8 mouse cellular contexts compared by ENCODE assay signal in genomic region chrX:38250352-38250950, GRCm38 (mm10). TPM values are rescaled to one million over a fixed set of nuclear protein-coding genes. Genes with fewer than 3 reads are reported as not detected.
A peak's percentile ranks its signal among the peaks of the same experiment; 100 is the strongest.
DNase-seq lines count a peak whose midpoint lies in the region; ATAC-seq and TF ChIP-seq lines count a peak whose summit lies in the region.

No protein-coding gene starts in this region.

- H3K4me1 ChIP-seq in ES-Bruce4 (ENCODE audit: control insufficient read depth, insufficient read depth, low read length) = no peaks in the 10 kb centered on the region
- peaks cover 17% of the 10 kb centered on the region; the same call in 1 of the 2 replicates for H3K4me1 ChIP-seq in embryonic facial prominence, embryonic 10.5 days
- peaks cover 15% of the 10 kb centered on the region for H3K4me1 ChIP-seq in hindbrain, embryonic 13.5 days (replicated peaks)
- H3K4me1 ChIP-seq in liver, embryonic 13.5 days (replicated peaks) = no peaks in the 10 kb centered on the region
- H3K4me1 ChIP-seq in neural tube, embryonic 13.5 days (replicated peaks) = peaks cover 21% of the 10 kb centered on the region

- H3K27ac ChIP-seq in ES-Bruce4 (ENCODE audit: insufficient read depth, low read length) = no peak overlapping the region
- no peak overlapping the region for H3K27ac ChIP-seq in embryonic facial prominence, embryonic 10.5 days (replicated peaks)
- H3K27ac ChIP-seq in hindbrain, embryonic 13.5 days = no peak overlapping the region
- H3K27ac ChIP-seq in liver, embryonic 13.5 days = no peak overlapping the region
- no peak overlapping the region for H3K27ac ChIP-seq in neural tube, embryonic 13.5 days (replicated peaks)

- TF ChIP-seq EP300 in ES-Bruce4 (IDR thresholded peaks at IDR 0.05; ENCODE audit: insufficient read depth, low read depth, low read length) = no peak

- no peaks in the 10 kb centered on the region for H3K36me3 ChIP-seq in ES-Bruce4 (ENCODE audit: control insufficient read depth, insufficient read depth, low read length, poor library complexity, severe bottlenecking)
- H3K36me3 ChIP-seq in embryonic facial prominence, embryonic 10.5 days (replicated peaks) = no peaks in the 10 kb centered on the region
- no peaks in the 10 kb centered on the region for H3K36me3 ChIP-seq in hindbrain, embryonic 13.5 days
- H3K36me3 ChIP-seq in liver, embryonic 13.5 days = no peaks in the 10 kb centered on the region
- no peaks in the 10 kb centered on the region for H3K36me3 ChIP-seq in neural tube, embryonic 13.5 days

- no peak for TF ChIP-seq POLR2A in ES-Bruce4 (IDR thresholded peaks at IDR 0.05; ENCODE audit: insufficient read depth, low read length)

- no peak overlapping the region for H3K9ac ChIP-seq in ES-Bruce4 (ENCODE audit: low read depth, poor library complexity, severe bottlenecking)
- H3K9ac ChIP-seq in hindbrain, embryonic 13.5 days = peak overlapping the region; percentile 24; the same call in 1 of the 2 replicates
- no peak overlapping the region for H3K9ac ChIP-seq in liver, embryonic 13.5 days
- H3K9ac ChIP-seq in neural tube, embryonic 13.5 days = peak overlapping the region; percentile 70

- ATAC-seq in hindbrain, embryonic 13.5 days (ENCODE audit: low FRiP score) = 0 out of 2 replicates have a peak, but pooled peaks have one; percentile 31
- ATAC-seq in liver, embryonic 13.5 days (ENCODE audit: low read depth) = no peak
- ATAC-seq in neural tube, embryonic 13.5 days (ENCODE audit: low read depth) = peak; percentile 49; the same call in 1 of the 2 replicates

- peak overlapping the region; percentile 73 for H3K4me2 ChIP-seq in hindbrain, embryonic 13.5 days
- H3K4me2 ChIP-seq in liver, embryonic 13.5 days = peak overlapping the region; percentile 38
- H3K4me2 ChIP-seq in neural tube, embryonic 13.5 days = peak overlapping the region; percentile 70

- no peaks in the 10 kb centered on the region for H3K9me3 ChIP-seq in ES-Bruce4 (replicated peaks; ENCODE audit: control insufficient read depth, insufficient read depth, low read length, poor library complexity, severe bottlenecking)
- H3K9me3 ChIP-seq in embryonic facial prominence, embryonic 10.5 days = no peaks in the 10 kb centered on the region
- H3K9me3 ChIP-seq in hindbrain, embryonic 13.5 days = no peaks in the 10 kb centered on the region
- no peaks in the 10 kb centered on the region for H3K9me3 ChIP-seq in liver, embryonic 13.5 days (replicated peaks)
- no peaks in the 10 kb centered on the region for H3K9me3 ChIP-seq in neural tube, embryonic 13.5 days

- peak; percentile 3 to 19 for DNase-seq in frontal cortex, postnatal 36 days (ENCODE audit: low spot score in 2 of 2)
- no peak for DNase-seq in frontal cortex, postnatal 25 days (ENCODE audit: low spot score in 2 of 2)
- DNase-seq in embryonic facial prominence, embryonic 10.5 days (ENCODE audit: low spot score) = peak; percentile 42
- DNase-seq in liver, embryonic 13.5 days = no peak
- DNase-seq in urinary bladder, postnatal 10 days (ENCODE audit: low spot score) = no peak

- TF ChIP-seq CTCF in ES-Bruce4 (IDR thresholded peaks at IDR 0.05; ENCODE audit: low read depth, low read length) = peak; percentile 6

- WGBS in embryonic facial prominence, embryonic 10.5 days = 21% methylated on average over 18 of the region's 18 CpGs
- 14% methylated on average over 18 of the region's 18 CpGs for WGBS in hindbrain, embryonic 13.5 days
- 18% methylated on average over 18 of the region's 18 CpGs for WGBS in liver, embryonic 13.5 days (ENCODE audit: insufficient replicate concordance)
- 23% methylated on average over 18 of the region's 18 CpGs for WGBS in neural tube, embryonic 13.5 days

- peaks cover 3% of the 10 kb centered on the region for H3K27me3 ChIP-seq in ES-Bruce4 (ENCODE audit: control insufficient read depth, insufficient read depth, low read length, poor library complexity, severe bottlenecking)
- H3K27me3 ChIP-seq in embryonic facial prominence, embryonic 10.5 days (replicated peaks; ENCODE audit: low read depth, poor library complexity, severe bottlenecking) = peaks cover 54% of the 10 kb centered on the region
- peaks cover 10% of the 10 kb centered on the region; the same call in 1 of the 2 replicates for H3K27me3 ChIP-seq in hindbrain, embryonic 13.5 days
- peaks cover 27% of the 10 kb centered on the region for H3K27me3 ChIP-seq in liver, embryonic 13.5 days
- peaks cover 5% of the 10 kb centered on the region; the same call in 1 of the 2 replicates for H3K27me3 ChIP-seq in neural tube, embryonic 13.5 days

- H3K4me3 ChIP-seq in ES-Bruce4 (ENCODE audit: low read depth, low read length) = no peak overlapping the region
- H3K4me3 ChIP-seq in embryonic facial prominence, embryonic 10.5 days = peak overlapping the region; percentile 56
- peak overlapping the region; percentile 46 for H3K4me3 ChIP-seq in hindbrain, embryonic 13.5 days
- H3K4me3 ChIP-seq in liver, embryonic 13.5 days (replicated peaks) = peak overlapping the region; percentile 16; the same call in 1 of the 2 replicates
- H3K4me3 ChIP-seq in neural tube, embryonic 13.5 days = peak overlapping the region; percentile 46

RNA-seq across cellular contexts. Expression of gene Tmem255a, which starts 1.8 kb away (rescaled TPM):
- not detected in 2 replicates for polyA plus RNA-seq in ES-Bruce4 (2011; ENCODE audit: insufficient read depth, insufficient read length, low read depth, missing spikeins)
- 19.4 and 22.4 TPM in 2 replicates for polyA plus RNA-seq in embryonic facial prominence, embryonic 10.5 days (2016; fragmentation: Nextera tagmentation; extraction: Ambion mirVana)
- 38.7 and 44.8 TPM in 2 replicates for polyA plus RNA-seq in hindbrain, embryonic 13.5 days (2015; fragmentation: Nextera tagmentation; extraction: Ambion mirVana)
- 2.0 and 3.1 TPM in 2 replicates for polyA plus RNA-seq in liver, embryonic 13.5 days (2015; fragmentation: Nextera tagmentation; extraction: Ambion mirVana)
- polyA plus RNA-seq in neural tube, embryonic 13.5 days (2015; fragmentation: Nextera tagmentation; extraction: Ambion mirVana) = 43.8 and 44.0 TPM in 2 replicates

Comparison
In these comparisons a context has a peak if more than half of its experiments do, and no peak if none do; other contexts are left out.
1. DNase-seq: peak in frontal cortex, postnatal 36 days (2 of 2) and embryonic facial prominence, embryonic 10.5 days (single experiment); none in frontal cortex, postnatal 25 days (0 of 2), liver, embryonic 13.5 days (single experiment) and urinary bladder, postnatal 10 days (single experiment).
2. H3K9ac ChIP-seq: peak in hindbrain, embryonic 13.5 days (single experiment) and neural tube, embryonic 13.5 days (single experiment); none in ES-Bruce4 (single experiment) and liver, embryonic 13.5 days (single experiment).
3. Peak in every context shown above with its lines, with median percentiles within 50 percentile points of each other: H3K4me2 ChIP-seq.